Mouse (Mus musculus) hindbrain, embryonic 14.5 days (tissue): ENCODE data around the gene Shroom4. TPM values are rescaled to one million over a fixed set of nuclear protein-coding genes. Genes with fewer than 3 reads are reported as not detected.
"Not testable (repeated sequence)": the region's sequence is repeated elsewhere in the genome, so short reads cannot be mapped to it uniquely, and the experiment has no call there.

ENCODE experiments used
- ATAC-seq: fragments of 200-750 bp; cut with Nextera tagmentation; 2 replicates; pipeline ENCODE4 v1.8.0; 2017; ENCODE audit warnings: moderate number of reproducible peaks, mild to moderate bottlenecking, moderate TSS enrichment, moderate library complexity; ENCODE audit not compliant: low FRiP score
- DNase-seq: peaks from one replicate; pipeline ENCODE4 v3.0.0-alpha.2; 2015; ENCODE audit warnings: low spot score
- H3K27ac ChIP-seq: fragments of 300-500 bp; sonication (generic); 2 replicates; pipeline ENCODE4 v1.5.1; 2014; ENCODE audit warnings: mild to moderate bottlenecking, moderate library complexity
- H3K27me3 ChIP-seq: fragments of 300-500 bp; sonication (generic); 2 replicates; pipeline ENCODE4 v1.6.1; 2014; ENCODE audit warnings: mild to moderate bottlenecking, low read length, mixed read lengths; ENCODE audit not compliant: control insufficient read depth, insufficient read depth
- H3K36me3 ChIP-seq: fragments of 300-500 bp; sonication (generic); replicated peaks from 2 replicates; pipeline ENCODE4 v1.6.1; 2014; ENCODE audit not compliant: control insufficient read depth, insufficient read depth
- H3K4me1 ChIP-seq: fragments of 300-500 bp; sonication (generic); replicated peaks from 2 replicates; pipeline ENCODE4 v1.6.1; 2014; ENCODE audit warnings: antibody characterized with exemption, low read length, mixed read lengths; ENCODE audit not compliant: control insufficient read depth, insufficient read depth
- H3K4me2 ChIP-seq: fragments of 300-500 bp; sonication (generic); replicated peaks from 2 replicates; pipeline ENCODE4 v1.6.1; 2014; ENCODE audit warnings: mild to moderate bottlenecking, moderate library complexity
- H3K4me3 ChIP-seq: fragments of 300-500 bp; sonication (generic); replicated peaks from 2 replicates; pipeline ENCODE4 v1.5.1; 2014; ENCODE audit warnings: mild to moderate bottlenecking, low read length
- H3K9ac ChIP-seq: fragments of 300-500 bp; sonication (generic); 2 replicates; pipeline ENCODE4 v1.6.1; 2014
- H3K9me3 ChIP-seq: fragments of 300-500 bp; sonication (generic); 2 replicates; pipeline ENCODE4 v1.6.1; 2016; ENCODE audit warnings: low read length; ENCODE audit not compliant: control insufficient read depth
- WGBS: fragments of 180-500 bp; shearing (Covaris S2); extraction: QIAGEN DNeasy Blood & Tissue Kit; methylation state at CpG from one replicate; pipeline ENCODE4 v1.1.7; 2014; 5-methylcytosine and 5-hydroxymethylcytosine counted together
- polyA plus RNA-seq: library from polyadenylated mRNA; unstranded; fragments of >200 nt; fragmentation: Nextera tagmentation; extraction: Ambion mirVana; gene quantifications from 2 replicates; pipeline ENCODE4 v1.2.1, GENCODE M21; 2014

Gene Shroom4
- polyA plus RNA-seq, 1 experiment from 2014 or later = 2.5 TPM

GRCm38 (mm10) chrX:6409114-6409513, 9.5 kb downstream of the Shroom4 start:
- H3K4me3 ChIP-seq = no peak overlapping the region
- ATAC-seq = no peak
- H3K27ac ChIP-seq = no peak overlapping the region
- no peaks in the 10 kb centered on the region for H3K27me3 ChIP-seq
- H3K36me3 ChIP-seq = no peaks in the 10 kb centered on the region
- no peak for DNase-seq
- no peaks in the 10 kb centered on the region for H3K9me3 ChIP-seq
- WGBS = 69% methylated on average over 6 of the region's 6 CpGs
- no peak overlapping the region for H3K4me2 ChIP-seq
- no peaks in the 10 kb centered on the region for H3K4me1 ChIP-seq
- no peak overlapping the region for H3K9ac ChIP-seq

- WGBS = 72% methylated on average over 12 of the region's 12 CpGs
- H3K4me1 ChIP-seq = no peaks in the 10 kb centered on the region
- H3K9ac ChIP-seq = no peak overlapping the region
- no peak overlapping the region for H3K4me2 ChIP-seq
- H3K4me3 ChIP-seq = no peak overlapping the region
- DNase-seq (no peak), ATAC-seq (no peak)
- no peaks in the 10 kb centered on the region for H3K36me3 ChIP-seq
- no peaks in the 10 kb centered on the region for H3K9me3 ChIP-seq
- no peaks in the 10 kb centered on the region for H3K27me3 ChIP-seq
- H3K27ac ChIP-seq = no peak overlapping the region
These were observed 15.8 kb downstream of the Shroom4 start for GRCm38 (mm10) chrX:6415412-6415811.

GRCm38 (mm10) chrX:6415936-6416335, 16.3 kb downstream of the Shroom4 start:
- no peaks in the 10 kb centered on the region for H3K4me1 ChIP-seq
- ATAC-seq (no peak), DNase-seq (no peak)
- 64% methylated on average over 5 of the region's 5 CpGs for WGBS
- no peaks in the 10 kb centered on the region for H3K36me3 ChIP-seq
- H3K9ac ChIP-seq = no peak overlapping the region
- H3K4me3 ChIP-seq = no peak overlapping the region
- H3K27ac ChIP-seq = no peak overlapping the region
- no peak overlapping the region for H3K4me2 ChIP-seq
- H3K9me3 ChIP-seq = no peaks in the 10 kb centered on the region
- H3K27me3 ChIP-seq = no peaks in the 10 kb centered on the region

GRCm38 (mm10) chrX:6418140-6418539, 18.5 kb downstream of the Shroom4 start:
- 50% methylated on average over 4 of the region's 4 CpGs for WGBS

GRCm38 (mm10) chrX:6435260-6435659, 35.6 kb downstream of the Shroom4 start:
- Histone ChIP-seq H3K9me3 (no peaks in the 10 kb centered on the region), H3K27ac (no peak overlapping the region), H3K4me1 (no peaks in the 10 kb centered on the region), H3K27me3 (no peaks in the 10 kb centered on the region), H3K4me3 (no peak overlapping the region), H3K4me2 (no peak overlapping the region), H3K9ac (no peak overlapping the region), H3K36me3 (no peaks in the 10 kb centered on the region)
- ATAC-seq (no peak), DNase-seq (no peak)
- 91% methylated on average over 2 of the region's 2 CpGs for WGBS

More at GRCm38 (mm10) chrX:6418140-6418539, 18.5 kb downstream of the Shroom4 start:
- Histone ChIP-seq H3K9me3 (no peaks in the 10 kb centered on the region), H3K27me3 (no peaks in the 10 kb centered on the region), H3K9ac (no peak overlapping the region), H3K36me3 (no peaks in the 10 kb centered on the region), H3K4me1 (no peaks in the 10 kb centered on the region), H3K27ac (no peak overlapping the region), H3K4me2 (no peak overlapping the region), H3K4me3 (no peak overlapping the region)
- DNase-seq (no peak), ATAC-seq (no peak)

GRCm38 (mm10) chrX:6446422-6446821, 46.8 kb downstream of the Shroom4 start:
- no peaks in the 10 kb centered on the region for H3K36me3 ChIP-seq
- no peaks in the 10 kb centered on the region for H3K9me3 ChIP-seq
- 50% methylated on average over 1 of the region's 1 CpGs for WGBS
- no peaks in the 10 kb centered on the region for H3K27me3 ChIP-seq
- DNase-seq (no peak), ATAC-seq (no peak)
- H3K9ac ChIP-seq = no peak overlapping the region
- H3K4me2 ChIP-seq = no peak overlapping the region
- H3K27ac ChIP-seq = no peak overlapping the region
- no peak overlapping the region for H3K4me3 ChIP-seq
- no peaks in the 10 kb centered on the region for H3K4me1 ChIP-seq

GRCm38 (mm10) chrX:6448001-6448400, 48.3 kb downstream of the Shroom4 start:
- DNase-seq = no peak
- no peaks in the 10 kb centered on the region for H3K9me3 ChIP-seq
- H3K27ac ChIP-seq = no peak overlapping the region
- no peak for ATAC-seq
- no peak overlapping the region for H3K4me2 ChIP-seq
- H3K36me3 ChIP-seq = no peaks in the 10 kb centered on the region
- H3K4me1 ChIP-seq = no peaks in the 10 kb centered on the region
- H3K9ac ChIP-seq = no peak overlapping the region
- no peak overlapping the region for H3K4me3 ChIP-seq
- no peaks in the 10 kb centered on the region for H3K27me3 ChIP-seq
- 57% methylated on average over 4 of the region's 4 CpGs for WGBS

- ATAC-seq (no peak), DNase-seq (no peak)
- H3K27ac ChIP-seq = no peak overlapping the region
- no peak overlapping the region for H3K4me2 ChIP-seq
- WGBS = 85% methylated on average over 4 of the region's 4 CpGs
- H3K9me3 ChIP-seq = no peaks in the 10 kb centered on the region
- no peak overlapping the region for H3K9ac ChIP-seq
- no peaks in the 10 kb centered on the region for H3K4me1 ChIP-seq
- H3K4me3 ChIP-seq = no peak overlapping the region
- H3K36me3 ChIP-seq = no peaks in the 10 kb centered on the region
- no peaks in the 10 kb centered on the region for H3K27me3 ChIP-seq
These were observed 53.6 kb downstream of the Shroom4 start for GRCm38 (mm10) chrX:6453220-6453619.

GRCm38 (mm10) chrX:6469251-6469650, 69.6 kb downstream of the Shroom4 start:
- ATAC-seq = not testable (repeated sequence)

GRCm38 (mm10) chrX:6472563-6472962, 72.9 kb downstream of the Shroom4 start:
- H3K27ac ChIP-seq, H3K4me2 ChIP-seq, H3K9ac ChIP-seq, H3K9me3 ChIP-seq, H3K36me3 ChIP-seq, DNase-seq, H3K4me3 ChIP-seq, H3K4me1 ChIP-seq, H3K27me3 ChIP-seq, ATAC-seq: not testable (repeated sequence)
- no CpG with 5 or more reads among the region's 1 CpGs for WGBS

More at GRCm38 (mm10) chrX:6469251-6469650, 69.6 kb downstream of the Shroom4 start:
- H3K36me3 ChIP-seq, H3K9me3 ChIP-seq, H3K4me3 ChIP-seq, H3K9ac ChIP-seq, H3K27me3 ChIP-seq, H3K4me1 ChIP-seq, DNase-seq, H3K4me2 ChIP-seq, H3K27ac ChIP-seq: not testable (repeated sequence)
- WGBS = no CpG with 5 or more reads among the region's 1 CpGs
